Mouse (Mus musculus): ENCODE results near the gene Rnf214.

- TF ChIP-seq CTCF (IDR thresholded peaks at IDR 0.05; ENCODE audit: insufficient read depth, low read length) (no peak), POLR2A (IDR thresholded peaks at IDR 0.05; ENCODE audit: borderline replicate concordance, extremely low read depth, low read depth, low read length) (no peak)
Measured at GRCm38 (mm10) chr9:45919895-45920294, 13.2 kb upstream of the Rnf214 start.
